Mouse (Mus musculus) central nervous system, embryonic 11.5 days (tissue): ENCODE measurements around the gene Dhx33. TPM values are rescaled to one million over a fixed set of nuclear protein-coding genes. Genes with fewer than 3 reads are reported as not detected.

Experiments used
- polyA plus RNA-seq: library from polyadenylated mRNA; depleted of rRNA; stranded (reverse); fragments of >200 nt; gene quantifications from 2 replicates; pipeline ENCODE4 v1.2.3, GENCODE M21; 2012; rRNA removed

Gene Dhx33
- polyA plus RNA-seq = 19.2 and 29.2 TPM in 2 replicates

GRCm38 (mm10) chr11:71004316-71004773 is at the start of gene Dhx33:
Gene Dhx33 (minus strand): TSS chr11:71004437.

GRCm38 (mm10) chr11:71033163-71033761 is 29.0 kb upstream of the Dhx33 start, which contains the start of gene 6330403K07Rik:
Gene 6330403K07Rik (minus strand): TSS chr11:71033513.

GRCm38 (mm10) chr11:71019201-71020068 is 15.2 kb upstream of the Dhx33 start, which contains the start of the genes Mis12 and Derl2:
Gene Mis12 (plus strand): TSS chr11:71019611.
Gene Derl2 (minus strand): TSS chr11:71019841.

GRCm38 (mm10) chr11:70982557-70983228 is 21.5 kb downstream of the Dhx33 start, which contains the start of gene C1qbp:
Gene C1qbp (minus strand): TSS chr11:70983026.

GRCm38 (mm10) chr11:70969821-70970559 is 34.2 kb downstream of the Dhx33 start, which contains the start of the genes Nup88 and Rpain:
Gene Nup88 (minus strand): TSS chr11:70969973.
Gene Rpain (plus strand): TSS chr11:70970213.

Other genes starting within 250 kb of the Dhx33 start
- 4.8 and 5.2 TPM in 2 replicates for gene Zfp3, start 240.2 kb downstream of the Dhx33 start, polyA plus RNA-seq
- 0.05 TPM in 1 of 2 replicates, not detected in the other for gene Scimp, start 191.9 kb downstream of the Dhx33 start, polyA plus RNA-seq
- gene Rabep1, start 159.7 kb downstream of the Dhx33 start, polyA plus RNA-seq = 19.7 and 22.9 TPM in 2 replicates
- 136 and 205 TPM in 2 replicates for gene Nup88, start 34.5 kb downstream of the Dhx33 start, polyA plus RNA-seq
- 65.4 and 101 TPM in 2 replicates for gene Rpain, start 34.2 kb downstream of the Dhx33 start, polyA plus RNA-seq
- gene C1qbp, start 21.4 kb downstream of the Dhx33 start, polyA plus RNA-seq = 156 and 169 TPM in 2 replicates
- 37.1 and 38.8 TPM in 2 replicates for gene Mis12, start 15.2 kb upstream of the Dhx33 start, polyA plus RNA-seq
- 17.4 and 27.6 TPM in 2 replicates for gene Derl2, start 15.4 kb upstream of the Dhx33 start, polyA plus RNA-seq
- gene 6330403K07Rik, start 29.1 kb upstream of the Dhx33 start, polyA plus RNA-seq = 196 and 211 TPM in 2 replicates
- 0.04 TPM in 2 replicates for gene Nlrp1a, start 140.3 kb upstream of the Dhx33 start, polyA plus RNA-seq
- 0.06 TPM in 2 replicates for gene Nlrp1b, start 226.3 kb upstream of the Dhx33 start, polyA plus RNA-seq